Mouse (Mus musculus): ENCODE measurements around the gene Rpl24. TPM values are rescaled to one million over a fixed set of nuclear protein-coding genes. Genes with fewer than 3 reads are reported as not detected.
"Not testable (repeated sequence)": the region's sequence is repeated elsewhere in the genome, so short reads cannot be mapped to it uniquely, and the experiment has no call there.

The Rpl24 gene
- polyA plus RNA-seq, 1 experiment from 2014 or later: 650 TPM

DNA sequence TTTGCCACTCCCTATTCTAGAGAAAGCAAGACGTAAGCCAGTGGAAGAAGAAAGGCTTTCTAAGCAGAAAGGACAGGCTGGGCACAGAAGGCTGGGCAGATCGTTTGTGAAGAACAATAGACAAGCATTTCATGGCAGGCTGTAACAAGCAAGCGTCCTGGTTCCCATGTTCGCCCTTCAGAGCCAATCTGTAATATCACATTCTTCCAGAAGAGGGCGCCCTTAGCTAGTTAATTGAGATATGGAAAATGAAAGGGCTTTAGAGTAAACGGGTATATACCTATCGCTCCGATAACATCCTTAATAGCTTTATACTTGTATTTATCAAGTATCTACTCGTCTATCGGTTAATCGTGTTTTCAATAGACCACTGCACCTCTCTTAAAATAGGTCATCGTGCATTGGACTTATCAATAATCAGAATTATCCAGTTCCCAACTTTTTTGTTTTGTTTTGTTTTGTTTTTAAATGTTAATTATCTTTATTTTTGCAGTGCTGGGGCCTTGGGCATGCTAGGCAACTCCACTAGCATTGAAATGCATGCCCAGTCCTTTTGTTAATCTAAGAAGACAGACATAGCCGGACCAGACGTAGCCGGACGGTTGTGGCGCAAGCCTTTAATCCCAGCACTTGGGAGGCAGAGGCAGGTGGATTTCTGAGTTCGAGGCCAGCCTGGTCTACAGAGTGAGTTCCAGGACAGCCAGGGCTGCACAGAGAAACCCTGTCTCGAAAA lies 15.0 kb upstream of the Rpl24 start:
- Histone ChIP-seq H3K9ac (replicated peaks; ENCODE audit: low read depth) (no peak overlapping the region), H3K4me3 (ENCODE audit: low read depth, low read length) (peak overlapping the region; percentile 30), H3K4me2 (replicated peaks; ENCODE audit: low read depth, low read length) (peak overlapping the region; percentile 39; the same call in 1 of the 2 replicates), H3K4me1 (ENCODE audit: insufficient read depth, low read depth, low read length) (no peaks in the 10 kb centered on the region), H3K27me3 (replicated peaks; ENCODE audit: insufficient read depth, low read length) (no peaks in the 10 kb centered on the region), H3K36me3 (ENCODE audit: insufficient read depth, low read length) (no peaks in the 10 kb centered on the region), H3K9me3 (ENCODE audit: low read length) (no peaks in the 10 kb centered on the region), H3K27ac (ENCODE audit: low read length) (no peak overlapping the region)
- peak; percentile 88 for DNase-seq (ENCODE audit: low spot score)
- TF ChIP-seq CTCF (IDR thresholded peaks at IDR 0.05): peak; percentile 90
- TF ChIP-seq EP300 (IDR thresholded peaks at IDR 0.05): no peak
- WGBS: 34% methylated on average over 19 of the region's 19 CpGs
- ATAC-seq: peak; percentile 76

DNA sequence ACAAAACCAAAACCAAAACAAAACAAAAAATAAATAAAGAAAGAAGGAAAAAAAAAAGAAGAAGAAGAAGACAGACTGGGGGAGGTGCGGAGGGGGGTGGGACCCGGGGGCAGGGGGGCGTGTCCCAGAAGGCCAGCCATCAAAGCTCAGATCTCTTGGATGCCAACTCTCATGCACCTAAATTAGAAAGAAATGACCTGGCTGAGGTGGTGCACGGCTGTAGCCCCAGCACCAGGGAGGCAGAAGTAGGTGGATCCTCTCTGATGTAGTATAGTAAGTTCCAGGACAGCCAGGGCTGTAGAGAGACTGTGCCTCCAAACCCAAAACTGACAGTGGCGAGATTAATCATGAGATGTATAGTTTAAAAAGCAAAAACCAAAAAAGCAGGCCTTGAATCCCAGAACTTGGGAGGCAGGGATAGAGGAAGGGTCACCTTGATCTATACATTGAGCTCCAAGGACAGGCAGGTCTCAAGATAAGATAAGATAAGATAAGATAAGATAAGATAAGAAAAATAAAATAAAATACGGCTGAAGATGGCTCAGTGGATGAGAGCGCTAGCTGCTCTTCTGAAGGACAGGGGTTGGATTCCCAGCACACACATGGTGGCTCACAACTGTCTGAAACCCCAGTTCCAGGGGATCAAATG lies 14.3 kb upstream of the Rpl24 start:
- no peak overlapping the region for H3K27ac ChIP-seq (ENCODE audit: low read length)
- no peak for DNase-seq (ENCODE audit: low spot score)
- H3K36me3 ChIP-seq (ENCODE audit: insufficient read depth, low read length): no peaks in the 10 kb centered on the region
- H3K27me3 ChIP-seq (replicated peaks; ENCODE audit: insufficient read depth, low read length): no peaks in the 10 kb centered on the region
- no peak overlapping the region for H3K4me2 ChIP-seq (replicated peaks; ENCODE audit: low read depth, low read length)
- no peak for ATAC-seq
- WGBS: 61% methylated on average over 7 of the region's 7 CpGs
- no peak overlapping the region for H3K4me3 ChIP-seq (ENCODE audit: low read depth, low read length)
- H3K9ac ChIP-seq (replicated peaks; ENCODE audit: low read depth): no peak overlapping the region
- H3K4me1 ChIP-seq (ENCODE audit: insufficient read depth, low read depth, low read length): no peaks in the 10 kb centered on the region
- no peaks in the 10 kb centered on the region for H3K9me3 ChIP-seq (ENCODE audit: low read length)
- TF ChIP-seq CTCF (IDR thresholded peaks at IDR 0.05) (no peak), EP300 (IDR thresholded peaks at IDR 0.05) (no peak)

DNA sequence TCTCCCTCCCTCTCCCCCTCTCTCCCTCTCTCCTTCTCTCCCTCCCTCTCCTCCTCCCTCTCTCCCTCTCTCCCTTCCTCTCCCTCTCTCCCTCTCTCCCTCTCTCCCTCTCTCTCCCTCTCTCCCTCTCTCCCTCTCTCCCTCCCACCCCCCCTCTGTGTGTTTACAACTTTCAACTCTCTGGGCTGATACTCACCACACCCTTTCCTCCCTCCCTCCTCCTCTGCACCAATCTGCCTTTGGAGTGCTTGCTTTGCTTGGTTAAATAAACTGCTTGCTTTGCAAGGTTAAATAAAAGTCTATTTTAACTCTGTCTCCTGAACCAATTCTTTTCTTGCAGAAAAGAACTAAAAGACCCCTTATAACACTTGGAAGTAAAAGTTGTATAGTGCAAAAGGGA lies 13.3 kb upstream of the Rpl24 start:
- TF ChIP-seq CTCF (IDR thresholded peaks at IDR 0.05) (no peak), EP300 (IDR thresholded peaks at IDR 0.05) (no peak)
- ATAC-seq: peak; percentile 77
- no peak overlapping the region for H3K9ac ChIP-seq (replicated peaks; ENCODE audit: low read depth)
- H3K9me3 ChIP-seq (ENCODE audit: low read length): no peaks in the 10 kb centered on the region
- no peaks in the 10 kb centered on the region for H3K36me3 ChIP-seq (ENCODE audit: insufficient read depth, low read length)
- H3K4me2 ChIP-seq (replicated peaks; ENCODE audit: low read depth, low read length): no peak overlapping the region
- H3K4me3 ChIP-seq (ENCODE audit: low read depth, low read length): no peak overlapping the region
- DNase-seq (ENCODE audit: low spot score): peak; percentile 58
- no peaks in the 10 kb centered on the region for H3K27me3 ChIP-seq (replicated peaks; ENCODE audit: insufficient read depth, low read length)
- no peaks in the 10 kb centered on the region for H3K4me1 ChIP-seq (ENCODE audit: insufficient read depth, low read depth, low read length)
- H3K27ac ChIP-seq (ENCODE audit: low read length): no peak overlapping the region

DNA sequence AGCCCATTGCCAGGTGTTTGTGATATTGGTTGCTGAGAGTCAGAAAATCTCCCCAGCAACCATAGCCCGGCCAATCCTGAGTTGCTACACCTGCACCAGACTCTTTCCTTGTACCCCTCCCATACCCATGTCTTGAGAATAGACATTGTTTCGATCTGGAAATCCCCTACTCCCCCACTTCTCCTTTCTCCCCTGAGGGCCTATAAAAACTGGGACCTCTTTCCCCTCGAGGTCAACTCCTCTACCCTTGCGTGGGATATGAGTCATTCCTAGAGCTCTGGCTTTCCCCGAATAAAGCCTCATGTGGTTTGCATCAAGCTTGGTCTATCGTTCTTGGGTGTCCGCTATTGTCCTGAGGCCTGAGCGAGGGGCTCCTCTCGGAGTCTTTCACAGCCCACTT lies 11.9 kb upstream of the Rpl24 start:
- H3K36me3 ChIP-seq (ENCODE audit: insufficient read depth, low read length); H3K27ac ChIP-seq (ENCODE audit: low read length): not testable (repeated sequence)

DNA sequence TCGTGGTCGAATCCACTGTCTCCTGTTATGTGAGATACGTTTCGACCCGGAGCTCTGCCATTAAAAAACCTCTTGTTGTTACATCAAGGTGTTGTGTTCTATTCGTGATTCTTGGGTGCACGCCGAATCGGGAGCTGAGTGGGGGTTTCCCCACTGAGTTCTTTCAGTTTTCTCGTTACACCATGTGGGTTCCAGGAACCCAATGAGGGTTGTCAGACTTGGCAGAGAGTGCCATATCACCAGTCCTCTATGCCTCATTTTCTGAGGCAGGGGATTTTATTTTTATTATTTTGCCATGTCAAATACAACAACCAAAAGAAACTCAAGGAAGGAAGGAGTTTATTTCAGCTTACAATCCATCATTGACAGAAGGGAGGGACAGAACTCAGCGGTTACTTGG lies 3.0 kb upstream of the Rpl24 start:
- not testable (repeated sequence) for H3K36me3 ChIP-seq (ENCODE audit: insufficient read depth, low read length); H3K27me3 ChIP-seq (replicated peaks; ENCODE audit: insufficient read depth, low read length); H3K9me3 ChIP-seq (ENCODE audit: low read length); H3K27ac ChIP-seq (ENCODE audit: low read length); DNase-seq (ENCODE audit: low spot score); H3K4me3 ChIP-seq (ENCODE audit: low read depth, low read length); ATAC-seq; H3K4me2 ChIP-seq (replicated peaks; ENCODE audit: low read depth, low read length); H3K4me1 ChIP-seq (ENCODE audit: insufficient read depth, low read depth, low read length); H3K9ac ChIP-seq (replicated peaks; ENCODE audit: low read depth)
- 86% methylated on average over 6 of the region's 11 CpGs for WGBS

More for the DNA sequence above, 11.9 kb upstream of the Rpl24 start:
- ATAC-seq; H3K4me1 ChIP-seq (ENCODE audit: insufficient read depth, low read depth, low read length); H3K4me3 ChIP-seq (ENCODE audit: low read depth, low read length); H3K9ac ChIP-seq (replicated peaks; ENCODE audit: low read depth); H3K4me2 ChIP-seq (replicated peaks; ENCODE audit: low read depth, low read length); H3K27me3 ChIP-seq (replicated peaks; ENCODE audit: insufficient read depth, low read length); DNase-seq (ENCODE audit: low spot score); H3K9me3 ChIP-seq (ENCODE audit: low read length): not testable (repeated sequence)
- WGBS: 93% methylated on average over 9 of the region's 9 CpGs

DNA sequence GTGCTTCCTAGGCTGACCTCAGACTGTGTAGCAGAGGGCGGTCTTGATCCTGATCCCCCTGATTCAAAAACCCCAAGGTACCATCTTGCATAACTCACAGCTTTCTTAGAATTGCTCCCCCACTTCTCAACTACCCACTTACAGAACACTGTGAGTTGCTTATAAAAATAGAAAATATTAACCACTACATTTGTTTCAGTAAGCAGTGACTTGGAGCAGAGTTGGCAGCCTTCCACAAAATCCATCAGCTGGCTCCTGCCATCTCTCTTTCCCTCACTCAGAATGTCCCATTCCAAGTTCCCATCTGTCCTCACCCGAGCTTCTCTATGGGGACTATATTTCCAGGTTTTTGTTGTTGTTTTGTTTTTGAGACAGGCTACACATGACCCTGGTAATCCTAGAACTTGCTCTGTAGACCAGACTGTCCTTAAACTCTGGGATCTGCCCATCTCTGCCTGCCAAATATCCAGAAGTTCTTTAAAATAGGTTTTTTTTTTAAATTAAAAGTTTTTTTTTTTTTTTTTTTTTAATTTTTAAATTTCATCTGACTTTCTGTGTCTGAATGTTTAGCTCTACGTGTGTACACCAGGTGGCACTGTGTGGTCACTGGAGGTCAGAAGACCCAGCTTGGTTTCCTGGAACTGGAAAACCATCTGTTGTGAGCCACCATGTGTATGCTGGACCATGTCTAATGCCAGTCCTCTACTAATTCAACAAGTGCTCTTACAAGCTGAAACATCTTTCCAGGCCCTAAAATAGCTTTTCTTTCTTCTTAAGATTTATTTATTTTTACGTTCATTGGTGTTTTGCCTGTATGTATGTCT lies 1.7 kb upstream of the Rpl24 start:
- H3K9me3 ChIP-seq (ENCODE audit: low read length): no peaks in the 10 kb centered on the region
- H3K9ac ChIP-seq (replicated peaks; ENCODE audit: low read depth): no peak overlapping the region
- no peaks in the 10 kb centered on the region for H3K36me3 ChIP-seq (ENCODE audit: insufficient read depth, low read length)
- H3K4me1 ChIP-seq (ENCODE audit: insufficient read depth, low read depth, low read length): no peaks in the 10 kb centered on the region
- ATAC-seq: no peak
- no peak for TF ChIP-seq EP300 (IDR thresholded peaks at IDR 0.05)
- TF ChIP-seq CTCF (IDR thresholded peaks at IDR 0.05): peak; percentile 61
- DNase-seq (ENCODE audit: low spot score): peak; percentile 68
- H3K4me3 ChIP-seq (ENCODE audit: low read depth, low read length): no peak overlapping the region
- WGBS: 60% methylated on average over 4 of the region's 4 CpGs
- H3K27me3 ChIP-seq (replicated peaks; ENCODE audit: insufficient read depth, low read length): no peaks in the 10 kb centered on the region
- no peak overlapping the region for H3K4me2 ChIP-seq (replicated peaks; ENCODE audit: low read depth, low read length)
- no peak overlapping the region for H3K27ac ChIP-seq (ENCODE audit: low read length)
